Mouse (Mus musculus) fat pad, adult 2 months (tissue): Measurements from ENCODE around the gene Parp8.

Experiments used
- DNase-seq: peaks from one replicate; pipeline ENCODE4 v3.0.0-alpha.2; 2011; ENCODE audit warnings: low read depth, low spot score; ENCODE audit errors: extremely low read depth

Parp8 gene

GRCm38 (mm10) chr13:117025226-117026067 is at the start of gene Parp8:
Gene Parp8, minus strand, starts transcription at chr13:117025537.
- DNase-seq: no peak

GRCm38 (mm10) chr13:117062628-117063315 is 37.4 kb upstream of the Parp8 start:
- no peak for DNase-seq

GRCm38 (mm10) chr13:117056466-117056865 is 31.1 kb upstream of the Parp8 start:
- no peak for DNase-seq

- DNase-seq: no peak
Observed at GRCm38 (mm10) chr13:117054811-117055496, 29.6 kb upstream of the Parp8 start.

- no peak for DNase-seq
Observed at GRCm38 (mm10) chr13:117052748-117053147, 27.4 kb upstream of the Parp8 start.

- DNase-seq: no peak
Observed at GRCm38 (mm10) chr13:117048541-117048971, 23.2 kb upstream of the Parp8 start.

- DNase-seq: no peak
Observed at GRCm38 (mm10) chr13:117043567-117043966, 18.2 kb upstream of the Parp8 start.

GRCm38 (mm10) chr13:117041021-117041420 is 15.7 kb upstream of the Parp8 start:
- no peak for DNase-seq

GRCm38 (mm10) chr13:117036277-117036676 is 10.9 kb upstream of the Parp8 start:
- DNase-seq: no peak

- no peak for DNase-seq
Observed at GRCm38 (mm10) chr13:117035121-117035520, 9.8 kb upstream of the Parp8 start.

- DNase-seq: no peak
Observed at GRCm38 (mm10) chr13:117034676-117035075, 9.3 kb upstream of the Parp8 start.

- DNase-seq: no peak
Observed at GRCm38 (mm10) chr13:117033676-117034308, 8.5 kb upstream of the Parp8 start.

GRCm38 (mm10) chr13:117032402-117032801 is 7.1 kb upstream of the Parp8 start:
- DNase-seq: no peak

GRCm38 (mm10) chr13:117031546-117031945 is 6.2 kb upstream of the Parp8 start:
- peak; percentile 95 for DNase-seq

- DNase-seq: no peak
Observed at GRCm38 (mm10) chr13:117028221-117028620, 2.9 kb upstream of the Parp8 start.

GRCm38 (mm10) chr13:117027336-117027735 is 2.0 kb upstream of the Parp8 start:
- no peak for DNase-seq

- DNase-seq: no peak
Observed at GRCm38 (mm10) chr13:117026276-117026780, 991 bp upstream of the Parp8 start.

- no peak for DNase-seq
Observed at GRCm38 (mm10) chr13:117024916-117025225, 466 bp downstream of the Parp8 start.

GRCm38 (mm10) chr13:117024127-117024915 is 1.0 kb downstream of the Parp8 start:
- DNase-seq: no peak

- no peak for DNase-seq
Observed at GRCm38 (mm10) chr13:117023346-117024050, 1.8 kb downstream of the Parp8 start.
